Mouse (Mus musculus): ENCODE results near the gene 4930432M17Rik.
A peak's percentile ranks its signal among the peaks of the same experiment; 100 is the strongest.

DNA sequence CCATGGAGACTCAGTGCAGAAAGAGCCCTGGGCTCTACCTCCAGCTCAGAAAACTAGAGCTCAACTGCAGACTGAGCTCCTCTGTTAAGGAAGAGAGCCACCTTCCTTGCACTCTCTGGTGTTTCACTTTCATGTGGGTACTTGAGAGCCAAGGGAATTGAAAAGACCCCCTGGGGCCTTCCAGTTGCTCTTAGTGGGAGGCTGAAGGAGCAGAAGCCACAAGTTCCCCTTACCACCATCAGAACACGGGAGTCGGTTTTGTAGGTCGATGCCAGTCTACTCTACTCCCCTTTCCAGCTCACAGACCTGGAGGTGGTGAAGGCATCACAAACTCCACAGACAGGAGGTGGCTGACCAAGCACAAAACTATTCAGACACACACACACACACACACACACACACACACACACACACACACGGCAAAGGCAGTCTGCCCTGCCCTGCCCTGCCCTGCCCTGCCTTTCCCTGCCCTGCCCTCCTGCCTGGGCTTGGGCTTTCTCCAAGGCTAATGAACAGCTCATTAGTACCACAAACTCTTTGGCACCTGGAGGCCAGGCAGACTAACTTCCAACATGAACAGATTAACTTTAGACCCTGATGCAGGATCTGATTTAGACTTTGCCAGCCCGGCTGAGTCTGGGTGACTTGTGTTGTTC, 1.7 kb downstream of the 4930432M17Rik start:
- TF ChIP-seq POLR2A (IDR thresholded peaks at IDR 0.05; ENCODE audit: insufficient read length, low read depth) (no peak), POLR2AphosphoS2 (IDR thresholded peaks at IDR 0.05; ENCODE audit: insufficient read length, low read depth) (no peak), MAX (IDR thresholded peaks at IDR 0.05; ENCODE audit: low read depth) (no peak), TCF3 (IDR thresholded peaks at IDR 0.05; ENCODE audit: insufficient read length, low read depth) (no peak), MYOG (IDR thresholded peaks at IDR 0.05; ENCODE audit: control insufficient read depth in 1 of 3, insufficient read depth in 1 of 3, insufficient read length in 2 of 3, low read depth in 2 of 3) (peak in 2 of 3 experiments; percentile 5 to 33)
